Mouse (Mus musculus) kidney, adult 2 months (tissue): ENCODE results near the gene Nfia. TPM values are rescaled to one million over a fixed set of nuclear protein-coding genes. Genes with fewer than 3 reads are reported as not detected.

ENCODE experiments used
- DNase-seq: peaks from one replicate; pipeline ENCODE4 v3.0.0; 2021
- H3K27ac ChIP-seq: fragments of 200-500 bp; 2 replicates; pipeline ENCODE4 v1.5.1; 2012; ENCODE audit warnings: low read depth, low read length, control low read depth, inconsistent platforms; ENCODE audit not compliant: insufficient read depth
- H3K27me3 ChIP-seq: fragments of 200-500 bp; replicated peaks from 2 replicates; pipeline ENCODE4 v1.6.1; 2012; ENCODE audit warnings: mild to moderate bottlenecking, moderate library complexity, low read length, inconsistent platforms; ENCODE audit not compliant: control insufficient read depth, insufficient read depth
- H3K36me3 ChIP-seq: fragments of 200-500 bp; 2 replicates; pipeline ENCODE4 v1.6.1; 2012; ENCODE audit warnings: mild to moderate bottlenecking, moderate library complexity, low read length, inconsistent platforms; ENCODE audit not compliant: control insufficient read depth, insufficient read depth
- H3K4me1 ChIP-seq: fragments of 200-500 bp; 2 replicates; pipeline ENCODE4 v1.6.1; 2011; ENCODE audit warnings: low read length; ENCODE audit not compliant: control insufficient read depth, insufficient read depth
- H3K4me3 ChIP-seq: fragments of 200-500 bp; 2 replicates; pipeline ENCODE4 v1.5.1; 2011; ENCODE audit warnings: mild to moderate bottlenecking, low read depth, low read length, control low read depth; ENCODE audit not compliant: insufficient read depth
- CTCF ChIP-seq: fragments of 200-500 bp; conservative IDR thresholded peaks from 2 replicates; pipeline ENCODE4 v1.5.1; 2011; ENCODE audit warnings: low read depth, mild to moderate bottlenecking, control low read depth, low read length, moderate library complexity, mixed read lengths; ENCODE audit not compliant: insufficient read depth, insufficient read length
- POLR2A ChIP-seq: fragments of 200-500 bp; IDR thresholded peaks from one replicate; pipeline ENCODE4 v1.6.1; 2011; ENCODE audit warnings: low read depth, low read length, control low read depth
- WGBS: fragments of 180-500 bp; shearing (Covaris S2); methylation state at CpG from one replicate; pipeline ENCODE4 v1.1.7; 2018; 5-methylcytosine and 5-hydroxymethylcytosine counted together
- polyA plus RNA-seq: library from polyadenylated mRNA; depleted of rRNA; stranded (reverse); fragments of >200 nt; gene quantifications from 2 replicates; pipeline ENCODE4 v1.2.3, GENCODE M21; 2012

Gene Nfia
- polyA plus RNA-seq, 1 experiment = 46.5 TPM

GRCm38 (mm10) chr4:98060601-98061000, 288.1 kb downstream of the Nfia start:
- no peak overlapping the region for H3K27ac ChIP-seq
- 39% methylated on average over 1 of the region's 1 CpGs for WGBS
- H3K4me3 ChIP-seq = no peak overlapping the region
- no peaks in the 10 kb centered on the region for H3K36me3 ChIP-seq
- no peaks in the 10 kb centered on the region for H3K27me3 ChIP-seq
- TF ChIP-seq POLR2A (no peak), CTCF (no peak)
- no peak for DNase-seq
- H3K4me1 ChIP-seq = no peaks in the 10 kb centered on the region

- Histone ChIP-seq H3K4me1 (no peaks in the 10 kb centered on the region), H3K27ac (no peak overlapping the region), H3K27me3 (no peaks in the 10 kb centered on the region), H3K4me3 (no peak overlapping the region), H3K36me3 (no peaks in the 10 kb centered on the region)
- 58% methylated on average over 1 of the region's 1 CpGs for WGBS
- TF ChIP-seq POLR2A (no peak), CTCF (no peak)
- DNase-seq = peak; percentile 34
These were observed 288.6 kb downstream of the Nfia start for GRCm38 (mm10) chr4:98061086-98061485.

- Histone ChIP-seq H3K4me3 (no peak overlapping the region), H3K36me3 (peaks cover 2% of the 10 kb centered on the region; the same call in 1 of the 2 replicates), H3K4me1 (no peaks in the 10 kb centered on the region), H3K27ac (no peak overlapping the region), H3K27me3 (no peaks in the 10 kb centered on the region)
- 53% methylated on average over 3 of the region's 3 CpGs for WGBS
- DNase-seq = peak; percentile 39
- TF ChIP-seq POLR2A (no peak), CTCF (no peak)
These were observed 290.7 kb downstream of the Nfia start for GRCm38 (mm10) chr4:98063280-98063679.

- no peak for DNase-seq
- Histone ChIP-seq H3K4me3 (no peak overlapping the region), H3K4me1 (no peaks in the 10 kb centered on the region), H3K36me3 (no peaks in the 10 kb centered on the region), H3K27ac (no peak overlapping the region), H3K27me3 (no peaks in the 10 kb centered on the region)
- WGBS = 90% methylated on average over 7 of the region's 7 CpGs
- no peak for TF ChIP-seq CTCF
- TF ChIP-seq POLR2A = no peak
These were observed 303.6 kb downstream of the Nfia start for GRCm38 (mm10) chr4:98076106-98076505.

GRCm38 (mm10) chr4:98076624-98077023, 304.1 kb downstream of the Nfia start:
- DNase-seq = no peak
- no peaks in the 10 kb centered on the region for H3K4me1 ChIP-seq
- no peak overlapping the region for H3K4me3 ChIP-seq
- TF ChIP-seq CTCF (no peak), POLR2A (no peak)
- WGBS = 90% methylated on average over 7 of the region's 7 CpGs
- H3K27ac ChIP-seq = no peak overlapping the region
- H3K36me3 ChIP-seq = no peaks in the 10 kb centered on the region
- H3K27me3 ChIP-seq = no peaks in the 10 kb centered on the region

- 59% methylated on average over 1 of the region's 1 CpGs for WGBS
- Histone ChIP-seq H3K36me3 (no peaks in the 10 kb centered on the region), H3K4me1 (no peaks in the 10 kb centered on the region), H3K27me3 (no peaks in the 10 kb centered on the region), H3K4me3 (no peak overlapping the region), H3K27ac (no peak overlapping the region)
- no peak for DNase-seq
- no peak for TF ChIP-seq POLR2A
- no peak for TF ChIP-seq CTCF
These were observed 308.1 kb downstream of the Nfia start for GRCm38 (mm10) chr4:98080586-98080985.

- WGBS = 58% methylated on average over 1 of the region's 1 CpGs
- Histone ChIP-seq H3K4me3 (no peak overlapping the region), H3K27me3 (no peaks in the 10 kb centered on the region), H3K4me1 (peaks cover 3% of the 10 kb centered on the region), H3K36me3 (no peaks in the 10 kb centered on the region), H3K27ac (no peak overlapping the region)
- TF ChIP-seq POLR2A (no peak), CTCF (no peak)
- no peak for DNase-seq
These were observed 309.4 kb downstream of the Nfia start for GRCm38 (mm10) chr4:98081962-98082361.
